Mouse (Mus musculus): ENCODE data around the gene Gm18596. TPM values are rescaled to one million over a fixed set of nuclear protein-coding genes. Genes with fewer than 3 reads are reported as not detected.
"Not testable (repeated sequence)": the region's sequence is repeated elsewhere in the genome, so short reads cannot be mapped to it uniquely, and the experiment has no call there.

Gene Gm18596
- polyA plus RNA-seq, 1 experiment from 2014 or later: not detected

DNA sequence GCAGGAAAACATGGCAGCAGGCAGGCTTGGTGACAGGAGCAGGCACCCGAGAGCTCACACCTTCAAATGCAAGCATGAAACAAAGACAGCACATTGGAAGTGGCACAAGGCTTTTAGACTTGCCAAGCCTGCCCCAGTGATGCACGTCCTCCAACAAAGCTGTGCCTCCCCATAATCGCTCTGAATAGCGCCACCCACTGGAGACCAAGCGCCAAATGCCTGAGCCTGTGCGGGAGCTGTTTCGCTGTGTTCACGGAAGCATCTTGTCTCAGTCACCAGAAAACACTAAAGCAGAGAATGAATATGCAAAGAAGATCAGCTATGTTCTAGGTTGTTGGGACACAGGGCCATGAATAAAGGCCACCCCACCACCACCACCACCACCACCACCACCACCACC is 17.6 kb downstream of the Gm18596 start:
- Histone ChIP-seq H3K4me2 (no peak overlapping the region), H3K9ac (ENCODE audit: low read length) (no peak overlapping the region), H3K4me1 (ENCODE audit: control insufficient read depth, insufficient read depth, low read length) (no peaks in the 10 kb centered on the region), H3K9me3 (ENCODE audit: control insufficient read depth, low read length) (no peaks in the 10 kb centered on the region), H3K36me3 (ENCODE audit: control insufficient read depth, insufficient read depth, low read length) (no peaks in the 10 kb centered on the region), H3K27ac (ENCODE audit: low read depth, low read length) (no peak overlapping the region), H3K27me3 (ENCODE audit: control insufficient read depth, insufficient read depth, low read length) (no peaks in the 10 kb centered on the region), H3K4me3 (ENCODE audit: low read depth, low read length) (no peak overlapping the region)
- no peak for ATAC-seq (ENCODE audit: low FRiP score)
- no peak for DNase-seq (ENCODE audit: low spot score, missing footprints)
- WGBS: 75% methylated on average over 8 of the region's 8 CpGs

DNA sequence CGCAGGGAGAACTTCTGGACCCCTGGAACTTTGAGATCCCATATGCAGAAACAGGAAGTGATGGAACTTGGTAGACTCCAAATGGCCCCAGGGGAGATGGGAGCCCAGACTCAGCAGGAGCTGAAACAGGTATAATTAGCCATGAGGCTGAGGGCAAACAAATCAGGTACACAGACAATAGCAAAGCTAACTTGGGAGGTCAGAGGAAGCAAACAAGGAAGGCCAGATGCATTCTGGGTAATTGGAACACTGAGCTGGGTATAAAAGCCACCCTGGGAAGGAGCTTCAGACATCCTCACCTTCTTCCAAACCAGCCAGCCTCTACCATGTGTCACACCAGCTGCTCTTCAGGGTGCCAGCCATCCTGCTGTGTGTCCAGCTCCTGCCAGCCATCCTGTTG is 22.1 kb downstream of the Gm18596 start, which contains the start of gene Krtap12-1:
Gene Krtap12-1 (plus strand): TSS at position 301 of the 400 bp plus-strand sequence.
- ATAC-seq (ENCODE audit: low FRiP score); H3K9me3 ChIP-seq (ENCODE audit: control insufficient read depth, low read length); H3K4me1 ChIP-seq (ENCODE audit: control insufficient read depth, insufficient read depth, low read length); H3K27ac ChIP-seq (ENCODE audit: low read depth, low read length); H3K9ac ChIP-seq (ENCODE audit: low read length); H3K27me3 ChIP-seq (ENCODE audit: control insufficient read depth, insufficient read depth, low read length); H3K36me3 ChIP-seq (ENCODE audit: control insufficient read depth, insufficient read depth, low read length); H3K4me2 ChIP-seq; H3K4me3 ChIP-seq (ENCODE audit: low read depth, low read length); DNase-seq (ENCODE audit: low spot score, missing footprints): not testable (repeated sequence)
- 82% methylated on average over 1 of the region's 1 CpGs for WGBS

- no peaks in the 10 kb centered on the region for H3K4me1 ChIP-seq (ENCODE audit: control insufficient read depth, insufficient read depth, low read length)
- 90% methylated on average over 1 of the region's 1 CpGs for WGBS
Observed at GRCm38 (mm10) chr10:77715507-77715906, 26.9 kb downstream of the Gm18596 start, which contains the start of gene Gm10142. TSS of gene Gm10142 (plus strand) at chr10:77715807.

GRCm38 (mm10) chr10:77713734-77714133 is 28.7 kb downstream of the Gm18596 start:
- H3K9me3 ChIP-seq (ENCODE audit: control insufficient read depth, low read length): no peaks in the 10 kb centered on the region
- no peaks in the 10 kb centered on the region for H3K36me3 ChIP-seq (ENCODE audit: control insufficient read depth, insufficient read depth, low read length)
- no peak for ATAC-seq (ENCODE audit: low FRiP score)
- no peaks in the 10 kb centered on the region for H3K27me3 ChIP-seq (ENCODE audit: control insufficient read depth, insufficient read depth, low read length)
- 71% methylated on average over 4 of the region's 4 CpGs for WGBS
- H3K27ac ChIP-seq (ENCODE audit: low read depth, low read length): no peak overlapping the region
- H3K4me1 ChIP-seq (ENCODE audit: control insufficient read depth, insufficient read depth, low read length): no peaks in the 10 kb centered on the region
- H3K9ac ChIP-seq (ENCODE audit: low read length): no peak overlapping the region
- H3K4me3 ChIP-seq (ENCODE audit: low read depth, low read length): no peak overlapping the region
- H3K4me2 ChIP-seq: no peak overlapping the region
- DNase-seq (ENCODE audit: low spot score, missing footprints): no peak

More at GRCm38 (mm10) chr10:77715507-77715906, 26.9 kb downstream of the Gm18596 start, which contains the start of gene Gm10142:
- Histone ChIP-seq H3K4me2 (no peak within 1 kb of the TSS), H3K9ac (ENCODE audit: low read length) (no peak within 1 kb of the TSS), H3K4me3 (ENCODE audit: low read depth, low read length) (no peak within 1 kb of the TSS), H3K36me3 (ENCODE audit: control insufficient read depth, insufficient read depth, low read length) (no peaks in the 10 kb centered on the region), H3K9me3 (ENCODE audit: control insufficient read depth, low read length) (no peaks in the 10 kb centered on the region), H3K27ac (ENCODE audit: low read depth, low read length) (no peak within 1 kb of the TSS), H3K27me3 (ENCODE audit: control insufficient read depth, insufficient read depth, low read length) (no peaks in the 10 kb centered on the region)
- ATAC-seq (ENCODE audit: low FRiP score): no peak
- no peak for DNase-seq (ENCODE audit: low spot score, missing footprints)

GRCm38 (mm10) chr10:77711157-77711556 is 31.3 kb downstream of the Gm18596 start, which contains the start of gene Gm10024:
TSS of gene Gm10024 (plus strand) at chr10:77711457.
- H3K9me3 ChIP-seq (ENCODE audit: control insufficient read depth, low read length); H3K27me3 ChIP-seq (ENCODE audit: control insufficient read depth, insufficient read depth, low read length); ATAC-seq (ENCODE audit: low FRiP score); DNase-seq (ENCODE audit: low spot score, missing footprints); H3K4me2 ChIP-seq; H3K9ac ChIP-seq (ENCODE audit: low read length); H3K27ac ChIP-seq (ENCODE audit: low read depth, low read length); H3K4me3 ChIP-seq (ENCODE audit: low read depth, low read length); H3K4me1 ChIP-seq (ENCODE audit: control insufficient read depth, insufficient read depth, low read length); H3K36me3 ChIP-seq (ENCODE audit: control insufficient read depth, insufficient read depth, low read length): not testable (repeated sequence)

DNA sequence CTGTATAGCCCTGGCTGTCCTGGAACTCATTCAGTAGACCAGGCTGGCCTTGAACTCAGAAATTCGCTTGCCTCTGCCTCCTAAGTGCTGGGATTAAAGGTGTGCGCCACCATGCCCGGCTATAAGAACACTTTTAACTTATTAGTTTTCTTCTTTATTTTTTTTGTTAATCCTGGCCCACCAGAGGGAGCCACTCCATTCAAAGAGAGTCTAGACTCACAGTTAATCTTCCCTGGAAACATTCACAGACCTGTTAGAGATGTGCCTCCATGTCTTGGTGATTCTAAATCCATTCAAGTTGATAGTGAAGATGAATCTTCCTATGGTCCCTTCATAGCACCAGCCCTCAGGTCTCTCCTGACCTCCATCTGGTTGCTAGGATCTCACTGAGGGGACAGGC is 32.6 kb downstream of the Gm18596 start:
- no peak for ATAC-seq (ENCODE audit: low FRiP score)
- Histone ChIP-seq H3K27me3 (ENCODE audit: control insufficient read depth, insufficient read depth, low read length) (no peaks in the 10 kb centered on the region), H3K4me2 (no peak overlapping the region), H3K4me1 (ENCODE audit: control insufficient read depth, insufficient read depth, low read length) (no peaks in the 10 kb centered on the region), H3K4me3 (ENCODE audit: low read depth, low read length) (no peak overlapping the region), H3K9ac (ENCODE audit: low read length) (no peak overlapping the region), H3K27ac (ENCODE audit: low read depth, low read length) (no peak overlapping the region), H3K36me3 (ENCODE audit: control insufficient read depth, insufficient read depth, low read length) (no peaks in the 10 kb centered on the region), H3K9me3 (ENCODE audit: control insufficient read depth, low read length) (0 out of 2 replicates have a peak, but pooled peaks cover 2% of the 10 kb centered on the region)
- no peak for DNase-seq (ENCODE audit: low spot score, missing footprints)
- WGBS: 87% methylated on average over 3 of the region's 3 CpGs

DNA sequence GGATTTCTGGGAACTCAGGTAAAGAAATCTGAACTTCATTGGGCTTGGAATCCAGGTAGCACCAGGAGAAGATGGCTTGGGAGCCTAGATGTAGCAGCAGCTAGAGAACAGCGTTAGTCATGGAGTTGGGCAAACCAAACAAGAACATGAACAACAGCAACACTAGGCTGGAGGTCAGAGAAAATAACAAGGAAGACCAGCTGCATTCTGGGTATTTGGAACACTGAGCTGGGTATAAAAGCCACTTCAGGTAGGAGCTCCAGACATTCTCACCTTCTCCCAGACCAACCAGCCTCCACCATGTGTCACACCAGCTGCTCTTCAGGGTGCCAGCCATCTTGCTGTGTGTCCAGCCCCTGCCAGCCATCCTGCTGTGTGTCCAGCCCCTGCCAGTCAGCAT is 36.1 kb downstream of the Gm18596 start, which contains the start of gene Gm10272:
Gene Gm10272 (plus strand): TSS at position 301 of the 400 bp plus-strand sequence.
- ATAC-seq (ENCODE audit: low FRiP score): no peak
- no peaks in the 10 kb centered on the region for H3K27me3 ChIP-seq (ENCODE audit: control insufficient read depth, insufficient read depth, low read length)

DNA sequence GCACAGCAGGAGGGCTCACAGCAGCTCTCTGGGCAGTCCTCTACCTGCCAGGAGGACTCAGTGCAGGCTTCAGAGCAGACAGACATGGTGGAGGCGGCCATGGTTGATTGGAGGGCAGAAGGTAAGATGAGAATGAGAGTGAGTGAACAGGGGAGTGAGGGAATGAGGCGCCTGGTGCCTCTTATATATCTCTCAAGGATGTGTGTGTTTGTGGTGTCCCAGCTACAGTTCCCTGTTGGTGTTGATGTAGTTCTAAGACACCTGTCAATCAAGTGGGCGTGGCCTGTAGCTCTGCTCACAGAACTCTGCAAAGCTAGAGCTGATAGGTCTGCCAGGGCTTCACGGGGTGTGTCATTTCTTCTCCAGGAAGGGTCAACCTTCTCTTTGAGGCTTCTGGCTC is 45.3 kb downstream of the Gm18596 start, which contains the start of gene Gm9508:
Gene Gm9508 (minus strand): TSS at position 101 of the 400 bp plus-strand sequence.
- no peaks in the 10 kb centered on the region for H3K36me3 ChIP-seq (ENCODE audit: control insufficient read depth, insufficient read depth, low read length)
- H3K4me1 ChIP-seq (ENCODE audit: control insufficient read depth, insufficient read depth, low read length): no peaks in the 10 kb centered on the region
- ATAC-seq (ENCODE audit: low FRiP score) (no peak), DNase-seq (ENCODE audit: low spot score, missing footprints) (no peak)
- WGBS: 41% methylated on average over 4 of the region's 4 CpGs
- no peak within 1 kb of the TSS for H3K4me3 ChIP-seq (ENCODE audit: low read depth, low read length)
- no peak within 1 kb of the TSS for H3K27ac ChIP-seq (ENCODE audit: low read depth, low read length)
- H3K4me2 ChIP-seq: no peak within 1 kb of the TSS
- H3K9ac ChIP-seq (ENCODE audit: low read length): no peak within 1 kb of the TSS
- no peaks in the 10 kb centered on the region for H3K27me3 ChIP-seq (ENCODE audit: control insufficient read depth, insufficient read depth, low read length)
- H3K9me3 ChIP-seq (ENCODE audit: control insufficient read depth, low read length): no peaks in the 10 kb centered on the region

More for the DNA sequence above, 36.1 kb downstream of the Gm18596 start, which contains the start of gene Gm10272:
- no peak for DNase-seq (ENCODE audit: low spot score, missing footprints)
- Histone ChIP-seq H3K4me1 (ENCODE audit: control insufficient read depth, insufficient read depth, low read length) (no peaks in the 10 kb centered on the region), H3K9ac (ENCODE audit: low read length) (no peak within 1 kb of the TSS), H3K4me3 (ENCODE audit: low read depth, low read length) (no peak within 1 kb of the TSS), H3K27ac (ENCODE audit: low read depth, low read length) (no peak within 1 kb of the TSS), H3K9me3 (ENCODE audit: control insufficient read depth, low read length) (peaks cover 2% of the 10 kb centered on the region; the same call in 1 of the 2 replicates), H3K4me2 (no peak within 1 kb of the TSS), H3K36me3 (ENCODE audit: control insufficient read depth, insufficient read depth, low read length) (no peaks in the 10 kb centered on the region)
- 83% methylated on average over 1 of the region's 1 CpGs for WGBS

Measured in midbrain, embryonic 11.5 days (tissue).